In genomic region chr19:45283302-45283701, GRCm38 (mm10) we compare ENCODE assay signal across 9 mouse cellular contexts. TPM values are rescaled to one million over a fixed set of nuclear protein-coding genes. Genes with fewer than 3 reads are reported as not detected.
DNase-seq lines count a peak whose midpoint lies in the region; ATAC-seq and TF ChIP-seq lines count a peak whose summit lies in the region.
"Had no signal": no experiment of that assay in that cellular context is flagged by ENCODE, and none has a peak within 500 bp of the region (broad histone marks: within the 10 kb centered on the region; RNA-seq: fewer than 3 reads in every experiment).

No protein-coding gene starts in this region.

- no peak for TF ChIP-seq POLR2A in heart, adult 2 months (IDR thresholded peaks at IDR 0.05; ENCODE audit: insufficient read depth, low read depth, low read length)

- DNase-seq in layer of hippocampus, adult 11-12 months (ENCODE audit: low spot score) = peak; percentile 59
- no peak for DNase-seq in layer of hippocampus, adult 9-10 months (ENCODE audit: low spot score)
- peak; percentile 78 for DNase-seq in adrenal gland, postnatal 10 days
- DNase-seq in embryo, embryonic 9.5 days (ENCODE audit: extremely low spot score) = peak; percentile 71
- DNase-seq in heart, adult 2 months = peak; percentile 54 to 79
- DNase-seq in kidney, postnatal 10 days = peak; percentile 80
- peak; percentile 55 for DNase-seq in lung, postnatal 36 days
- DNase-seq in stomach, postnatal 0 days (ENCODE audit: low spot score) = peak; percentile 59

- no peak overlapping the region for H3K4me2 ChIP-seq in stomach, postnatal 0 days (replicated peaks; ENCODE audit: low read depth)

- no peaks in the 10 kb centered on the region for H3K36me3 ChIP-seq in heart, adult 2 months (ENCODE audit: control insufficient read depth, insufficient read depth, low read length)
- no peaks in the 10 kb centered on the region for H3K36me3 ChIP-seq in stomach, postnatal 0 days (ENCODE audit: control insufficient read depth, insufficient read depth, low read length)

- TF ChIP-seq EP300 in heart, adult 2 months (IDR thresholded peaks at IDR 0.05; ENCODE audit: insufficient read depth, low read depth, low read length) = no peak
- TF ChIP-seq EP300 in stomach, postnatal 0 days (optimal IDR thresholded peaks at IDR 0.05) = no peak

- no peaks in the 10 kb centered on the region for H3K4me1 ChIP-seq in heart, adult 2 months (ENCODE audit: control insufficient read depth, insufficient read depth, low read length)
- no peaks in the 10 kb centered on the region for H3K4me1 ChIP-seq in stomach, postnatal 0 days (replicated peaks; ENCODE audit: control insufficient read depth, insufficient read depth)

- 0 out of 2 replicates have a peak overlapping the region, but pooled peaks have one; percentile 8 for H3K4me3 ChIP-seq in heart, adult 2 months
- H3K4me3 ChIP-seq in stomach, postnatal 0 days (ENCODE audit: low read depth, low read length) = no peak overlapping the region

- intact Hi-C loops in heart, adult 2 months (cut with DNase I) = loop anchor here (1.0 to 5.0 kb wide), 2 partner anchors 61 to 153 kb away; no protein-coding TSS in a partner anchor

- peak; percentile 87 for TF ChIP-seq CTCF in heart, adult 2 months (IDR thresholded peaks at IDR 0.05)
- peak; percentile 80 for TF ChIP-seq CTCF in stomach, postnatal 0 days (IDR thresholded peaks at IDR 0.05; ENCODE audit: low read depth)

- no peaks in the 10 kb centered on the region for H3K27me3 ChIP-seq in heart, adult 2 months (ENCODE audit: control insufficient read depth, insufficient read depth, low read length)
- H3K27me3 ChIP-seq in stomach, postnatal 0 days (ENCODE audit: control insufficient read depth, insufficient read depth, low read length) = no peaks in the 10 kb centered on the region; the same call in 1 of the 2 replicates

- H3K9ac ChIP-seq in heart, adult 2 months (ENCODE audit: low read depth, low read length) = no peak overlapping the region
- H3K9ac ChIP-seq in stomach, postnatal 0 days (ENCODE audit: low read length) = no peak overlapping the region

- no peak overlapping the region for H3K27ac ChIP-seq in heart, adult 2 months
- H3K27ac ChIP-seq in stomach, postnatal 0 days (replicated peaks) = no peak overlapping the region

- no peaks in the 10 kb centered on the region for H3K9me3 ChIP-seq in stomach, postnatal 0 days (ENCODE audit: control insufficient read depth, low read length)

- no peak for ATAC-seq in stomach, postnatal 0 days (ENCODE audit: low FRiP score, low TSS enrichment)

- H3K79me2 ChIP-seq in heart, adult 2 months (replicated peaks; ENCODE audit: control insufficient read depth, insufficient read depth, low read length) = no peaks in the 10 kb centered on the region

- 13% methylated on average over 10 of the region's 10 CpGs for WGBS in heart, adult 2 months
- 9% methylated on average over 10 of the region's 10 CpGs for WGBS in stomach, postnatal 0 days

RNA-seq across cellular contexts. Expression of gene Lbx1, which starts 47.7 kb away (rescaled TPM):
- 1 to 10 TPM in 1 of 2 experiments, under 1 TPM in 1; 0.30 to 1.4 TPM for total RNA-seq in adrenal gland, postnatal 10 days (2021)
- total RNA-seq in heart, adult 2 months (2021) = under 1 TPM in 1 of 2 experiments, not detected in 1; 0.14 TPM
- not detected in 2 replicates for polyA plus RNA-seq in heart, adult 2 months (2012; rRNA removed)
- polyA plus RNA-seq in stomach, postnatal 0 days (2015; fragmentation: Nextera tagmentation; extraction: Ambion mirVana) = 0.04 TPM in 1 of 2 replicates, not detected in the other
- polyA plus RNA-seq: lung, embryonic 16.5 days had no signal
